ENCODE assay signal across 8 mouse cellular contexts in the genomic region with DNA sequence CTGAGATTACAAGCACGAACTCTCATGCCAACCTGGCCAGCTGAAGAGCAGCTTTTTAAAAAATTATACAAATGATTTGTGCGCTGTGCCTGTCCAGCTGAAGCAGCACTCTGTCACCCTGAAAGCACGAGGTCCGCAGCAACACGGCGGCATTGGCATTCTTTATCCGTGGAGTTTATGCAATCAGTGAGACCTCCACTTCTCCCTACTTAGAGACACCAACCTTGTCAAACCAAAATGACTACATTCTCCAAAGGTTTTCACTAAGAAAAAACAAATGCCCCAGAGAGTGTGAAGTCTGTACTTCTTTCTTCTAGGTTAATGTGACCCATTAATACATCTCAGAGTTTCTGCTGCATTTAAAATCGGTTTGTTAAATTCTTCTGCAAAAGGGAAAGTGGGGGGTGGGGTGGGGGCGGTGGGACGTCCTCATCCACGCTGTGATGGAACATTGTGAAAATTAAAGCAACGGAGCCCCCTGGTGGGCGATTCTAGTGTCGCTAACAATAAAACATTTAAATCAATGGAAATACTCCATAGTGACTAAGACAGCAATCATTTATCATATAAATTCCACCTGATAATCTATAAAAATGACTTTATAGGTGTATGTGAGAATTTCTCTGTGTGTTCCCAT.
DNase-seq lines count a peak whose midpoint lies in the region; ATAC-seq and TF ChIP-seq lines count a peak whose summit lies in the region.

No protein-coding gene starts in this region.

- H3K36me3 ChIP-seq in heart, postnatal 0 days (replicated peaks; ENCODE audit: control insufficient read depth, insufficient read depth, low read length), result no peaks in the 10 kb centered on the region
- H3K36me3 ChIP-seq in liver, postnatal 0 days (replicated peaks; ENCODE audit: insufficient read depth, low read length), result no peaks in the 10 kb centered on the region

- no peak overlapping the region for H3K4me3 ChIP-seq in heart, postnatal 0 days (ENCODE audit: low read depth, low read length)
- no peak overlapping the region for H3K4me3 ChIP-seq in liver, postnatal 0 days (ENCODE audit: low read depth, low read length)

- no peak for ATAC-seq in heart, postnatal 0 days (ENCODE audit: insufficient read depth, low read depth)
- ATAC-seq in liver, postnatal 0 days, result no peak

- TF ChIP-seq EP300 in heart, postnatal 0 days (IDR thresholded peaks at IDR 0.05; ENCODE audit: low read depth), result no peak
- TF ChIP-seq EP300 in liver, postnatal 0 days (IDR thresholded peaks at IDR 0.05; ENCODE audit: low read depth), result no peak

- H3K4me2 ChIP-seq in heart, postnatal 0 days (ENCODE audit: low read depth, low read length), result peak overlapping the region; percentile 48; the same call in 1 of the 2 replicates
- H3K4me2 ChIP-seq in liver, postnatal 0 days (ENCODE audit: low read depth, low read length), result no peak overlapping the region

- no peaks in the 10 kb centered on the region for H3K27me3 ChIP-seq in heart, postnatal 0 days (ENCODE audit: control insufficient read depth, insufficient read depth, low read length)
- H3K27me3 ChIP-seq in liver, postnatal 0 days (ENCODE audit: insufficient read depth, low read length), result no peaks in the 10 kb centered on the region

- no peak overlapping the region for H3K27ac ChIP-seq in heart, postnatal 0 days (ENCODE audit: low read depth)
- H3K27ac ChIP-seq in liver, postnatal 0 days (ENCODE audit: low read depth), result no peak overlapping the region

- peak; percentile 32; the same call in 1 of the 2 replicates for TF ChIP-seq CTCF in heart, postnatal 0 days (IDR thresholded peaks at IDR 0.05; ENCODE audit: low read depth)
- peak; percentile 24; the same call in 1 of the 2 replicates for TF ChIP-seq CTCF in liver, postnatal 0 days (IDR thresholded peaks at IDR 0.05; ENCODE audit: low read depth)

- H3K9ac ChIP-seq in heart, postnatal 0 days (replicated peaks; ENCODE audit: low read depth, low read length), result no peak overlapping the region
- H3K9ac ChIP-seq in liver, postnatal 0 days (replicated peaks), result no peak overlapping the region

- peak; percentile 28 for DNase-seq in thymus, postnatal 4 days
- DNase-seq in thymus, postnatal 25 days, result no peak
- DNase-seq in embryo, embryonic 11 days, result peak; percentile 84
- DNase-seq in heart, postnatal 0 days (ENCODE audit: low spot score), result peak; percentile 9
- peak; percentile 55 to 92 for DNase-seq in layer of hippocampus, adult 18-20 months (ENCODE audit: low spot score in 2 of 2)
- DNase-seq in liver, postnatal 0 days, result peak; percentile 28
- peak; percentile 87 to 91 for DNase-seq in right cerebral cortex, postnatal 10 days (ENCODE audit: low spot score in 2 of 2)
- no peak for DNase-seq in spleen, adult 18-20 months

- 18% methylated on average over 14 of the region's 14 CpGs for WGBS in heart, postnatal 0 days
- WGBS in liver, postnatal 0 days (ENCODE audit: insufficient replicate concordance), result 23% methylated on average over 14 of the region's 14 CpGs

- H3K9me3 ChIP-seq in heart, postnatal 0 days (replicated peaks; ENCODE audit: control insufficient read depth, low read length), result no peaks in the 10 kb centered on the region
- H3K9me3 ChIP-seq in liver, postnatal 0 days (ENCODE audit: low read length), result no peaks in the 10 kb centered on the region

- H3K4me1 ChIP-seq in heart, postnatal 0 days (ENCODE audit: control insufficient read depth, insufficient read depth), result no peaks in the 10 kb centered on the region
- H3K4me1 ChIP-seq in liver, postnatal 0 days (ENCODE audit: insufficient read depth), result no peaks in the 10 kb centered on the region

Comparison
In these comparisons a context has a peak if more than half of its experiments do, and no peak if none do; other contexts are left out.
1. DNase-seq: peak in thymus, postnatal 4 days (single experiment), embryo, embryonic 11 days (single experiment), heart, postnatal 0 days (single experiment), layer of hippocampus, adult 18-20 months (2 of 2), liver, postnatal 0 days (single experiment) and right cerebral cortex, postnatal 10 days (2 of 2); none in thymus, postnatal 25 days (single experiment) and spleen, adult 18-20 months (0 of 2).